Mouse (Mus musculus): ENCODE data around the gene Spats1.
"Not testable (repeated sequence)": the region's sequence is repeated elsewhere in the genome, so short reads cannot be mapped to it uniquely, and the experiment has no call there.

The Spats1 gene

DNA sequence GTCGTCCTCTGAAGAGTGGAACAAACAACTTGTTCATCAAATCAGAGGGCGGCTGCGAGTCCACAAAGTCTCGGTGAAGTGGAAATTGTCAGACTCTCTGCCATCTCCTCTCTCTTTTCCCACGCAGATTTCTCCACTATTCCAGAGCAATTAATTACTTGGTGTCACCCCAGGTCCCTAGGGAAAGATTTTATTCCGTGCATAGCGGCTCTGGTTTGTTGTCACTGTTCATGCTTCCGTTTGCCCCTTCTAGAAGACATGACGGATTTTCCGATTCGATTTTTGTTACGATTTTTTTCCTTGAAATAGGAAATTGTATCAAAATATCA, 41.0 kb downstream of the Spats1 start:
- no peak for DNase-seq

DNA sequence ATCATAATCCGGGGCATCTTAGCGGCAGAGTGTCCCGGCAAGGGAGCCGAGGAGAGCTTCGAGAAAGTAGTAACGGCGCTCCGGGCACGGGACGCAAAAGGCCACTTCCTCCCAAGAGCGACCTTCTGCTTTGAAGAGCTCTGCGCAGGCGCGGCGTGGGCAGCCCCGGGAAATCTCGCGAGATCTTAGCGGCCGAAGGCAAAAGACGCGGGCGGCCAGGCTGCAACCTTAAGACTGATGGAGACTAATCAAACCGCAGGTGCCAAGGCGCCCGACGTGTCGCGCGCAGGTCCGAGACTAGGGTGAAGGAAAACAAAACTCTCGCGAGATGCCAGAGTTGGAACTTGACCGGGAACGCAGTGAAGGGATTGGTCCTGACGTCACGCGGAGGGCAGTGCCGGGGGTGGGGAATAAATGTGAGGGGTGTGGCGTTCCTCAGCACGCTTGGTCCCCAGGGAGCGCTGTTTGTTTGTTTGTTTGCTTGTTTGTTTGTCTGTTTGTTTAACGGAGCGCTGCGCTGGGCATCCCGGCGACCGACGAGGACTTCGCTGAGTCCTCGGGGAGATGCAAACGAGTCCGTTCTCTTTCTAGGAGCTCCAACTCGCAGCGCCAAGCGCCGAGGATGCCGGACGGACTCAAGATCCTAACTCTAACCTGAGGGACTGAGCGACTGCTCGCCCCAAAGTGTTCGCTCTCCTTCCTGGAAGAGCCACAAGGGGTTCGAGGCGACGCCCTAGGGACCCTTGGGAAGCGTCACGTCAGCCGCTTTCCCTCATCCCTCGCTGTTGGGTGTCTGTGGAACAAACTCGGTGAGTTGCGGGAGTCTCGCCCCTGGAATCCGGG, 41.6 kb downstream of the Spats1 start, which contains the start of gene Cdc5l:
Cdc5l (minus strand) TSS at position 319 of the 843 bp plus-strand sequence.
- peak; percentile 99 for DNase-seq

DNA sequence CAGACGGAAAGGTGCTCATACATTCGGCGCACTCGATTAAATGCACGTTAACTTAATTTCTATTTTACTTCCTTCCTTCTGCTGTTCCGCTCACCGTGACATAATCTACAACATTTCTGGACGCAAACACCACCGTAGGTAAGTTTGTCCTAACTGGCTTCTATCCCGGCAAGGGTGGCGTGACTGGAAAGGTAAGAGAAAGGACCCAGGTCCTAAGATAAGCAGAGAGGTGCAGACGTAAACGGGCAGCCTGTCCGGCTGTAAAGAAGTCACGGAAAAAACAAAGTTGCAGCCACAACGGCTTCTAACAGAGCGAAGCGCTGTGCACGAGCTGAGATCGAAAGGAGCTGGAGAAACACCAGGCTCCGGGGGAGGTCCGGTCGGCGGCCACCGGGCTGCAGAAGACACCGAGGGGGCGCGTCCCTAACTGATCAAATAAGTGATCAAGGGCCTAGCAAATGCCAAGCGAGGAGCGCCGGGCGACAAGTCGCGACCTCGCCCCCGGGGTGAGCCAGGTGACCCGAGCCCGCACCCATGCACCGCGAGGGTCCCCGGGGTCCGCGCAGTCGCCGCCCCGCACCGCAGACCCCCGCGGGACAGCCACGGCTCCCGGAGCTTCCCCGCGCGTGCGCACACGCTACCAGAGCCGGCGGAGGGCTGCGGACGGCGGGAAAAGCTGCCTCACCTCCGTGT, 42.4 kb downstream of the Spats1 start:
- DNase-seq, result peak; percentile 29

DNA sequence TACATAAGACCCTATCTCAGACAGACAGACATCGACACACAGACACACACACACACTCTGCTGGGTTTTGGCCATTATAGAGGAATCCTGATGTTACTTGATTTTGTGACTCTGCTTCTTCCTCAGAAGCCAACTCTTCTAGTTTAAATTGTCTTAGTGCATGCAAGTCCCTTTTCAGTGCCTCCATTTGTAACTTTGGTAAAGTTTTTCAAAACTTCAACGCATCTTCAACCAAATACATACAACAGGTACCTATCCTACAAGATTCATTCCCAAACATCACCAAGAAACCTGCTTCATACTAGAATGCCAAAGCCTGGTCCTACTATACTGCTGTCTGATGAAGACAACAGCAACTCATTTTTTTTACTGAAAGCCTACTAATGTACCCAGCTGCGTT, 43.2 kb downstream of the Spats1 start:
- no peak for DNase-seq

DNA sequence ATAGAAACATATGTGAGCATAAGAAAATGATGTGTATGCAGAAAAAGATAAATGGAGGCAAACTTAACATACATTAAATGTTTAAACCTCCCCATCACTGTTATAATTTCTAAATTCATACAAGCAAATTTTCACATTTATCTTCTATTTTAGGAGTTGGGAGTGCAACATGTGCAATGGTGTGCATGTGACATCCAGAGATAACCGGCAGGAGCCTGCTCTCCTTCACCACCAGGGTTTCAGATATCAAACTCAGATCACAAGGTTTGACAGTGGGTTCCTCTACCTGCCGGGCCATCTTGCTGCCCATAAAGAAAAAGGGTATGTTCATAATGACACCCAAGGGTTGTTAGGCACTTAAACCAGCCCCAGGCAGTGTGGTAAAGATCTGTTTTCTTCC, 57.8 kb downstream of the Spats1 start:
- DNase-seq, result no peak

DNA sequence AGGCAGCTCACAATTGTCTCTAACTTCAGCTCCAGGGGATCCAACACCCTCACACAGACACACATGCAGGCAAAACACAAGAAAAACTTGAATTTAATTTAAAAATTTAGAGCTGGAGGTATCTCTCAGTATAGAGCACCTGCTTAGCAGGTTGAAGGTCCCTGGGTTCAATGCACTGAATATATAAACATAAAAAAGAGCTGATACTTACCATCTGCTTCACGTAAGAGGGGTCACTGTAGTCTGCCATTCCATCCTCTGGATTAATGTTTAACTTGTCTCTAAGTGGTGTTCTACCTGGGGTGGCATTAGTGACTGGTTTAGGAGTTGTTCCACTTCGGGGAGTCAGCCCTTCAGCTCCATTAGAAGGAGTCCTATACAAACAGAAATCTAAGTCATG, 63.6 kb downstream of the Spats1 start:
- DNase-seq, result not testable (repeated sequence)

DNA sequence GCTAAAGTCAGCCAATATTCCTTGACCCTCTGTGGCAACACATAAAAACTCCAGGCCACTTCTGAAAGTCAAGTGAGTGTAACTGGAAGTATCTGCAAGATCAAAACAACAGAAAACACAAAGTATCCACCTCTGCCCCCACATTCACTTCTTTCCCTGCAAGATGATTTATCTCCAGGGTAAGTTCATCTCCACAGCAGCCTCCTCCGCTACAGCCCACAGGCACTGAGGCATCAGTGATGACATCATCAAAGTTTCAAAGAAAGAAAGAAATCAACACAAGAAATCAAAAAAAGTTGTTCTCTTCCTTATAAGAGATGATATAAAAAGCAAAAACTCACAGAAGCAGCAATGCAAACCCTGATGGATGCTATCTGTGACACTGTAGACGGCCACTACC, 66.5 kb downstream of the Spats1 start:
- no peak for DNase-seq

DNA sequence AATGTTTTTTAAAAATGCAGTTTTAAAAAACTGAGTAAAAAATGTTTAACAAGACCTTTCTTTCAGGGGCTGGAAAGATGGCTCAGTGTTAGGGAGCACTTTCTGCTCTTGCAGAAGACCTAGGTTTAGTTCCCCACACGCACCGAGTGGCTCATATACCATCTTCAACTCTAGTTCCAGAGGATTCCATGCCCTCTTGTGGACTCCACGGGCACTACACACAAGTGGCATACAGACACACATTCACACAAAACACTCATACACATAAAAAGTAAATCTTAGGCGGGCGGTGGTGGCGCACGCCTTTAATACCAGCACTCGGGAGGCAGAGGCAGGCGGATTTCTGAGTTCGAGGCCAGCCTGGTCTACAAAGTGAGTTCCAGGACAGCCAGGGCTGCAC, 68.9 kb downstream of the Spats1 start:
- peak; percentile 11 for DNase-seq

DNA sequence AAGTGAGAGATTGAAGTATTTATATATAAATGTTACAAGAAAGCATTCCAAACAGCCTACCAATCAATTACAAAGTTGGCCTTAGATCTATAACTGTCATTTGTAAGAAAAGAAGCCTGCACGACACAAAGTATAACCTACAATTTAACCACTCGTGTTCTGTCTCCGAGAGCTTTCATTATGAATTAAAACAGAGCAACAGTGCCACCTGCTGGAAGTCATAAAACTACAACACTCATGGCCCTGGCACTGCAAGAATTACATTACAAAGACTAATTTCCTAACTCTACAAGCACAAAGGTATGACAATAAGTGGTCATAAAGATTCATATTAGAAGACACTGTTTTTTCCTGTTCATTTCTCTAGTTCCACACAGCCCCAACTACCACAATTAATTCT, 72.0 kb downstream of the Spats1 start:
- DNase-seq, result peak; percentile 66

DNA sequence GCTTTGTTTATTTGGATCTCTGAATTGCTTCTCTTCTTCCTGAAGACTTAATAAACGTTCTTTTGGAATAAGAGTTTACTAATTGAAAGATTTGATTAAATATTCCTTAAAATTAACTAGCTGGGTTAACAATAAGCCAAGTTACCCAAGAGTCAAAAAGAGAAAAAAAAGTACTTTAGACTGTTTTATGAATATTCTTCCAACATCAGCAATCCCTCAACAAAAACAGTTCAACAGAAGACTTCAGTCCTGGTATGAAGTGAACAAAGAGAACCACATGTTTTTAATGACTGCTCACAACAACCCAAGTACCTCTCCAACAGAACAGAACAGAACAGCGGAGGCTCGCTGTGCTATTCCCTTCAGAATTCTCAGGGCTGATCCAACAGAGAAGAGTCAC, 72.6 kb downstream of the Spats1 start:
- DNase-seq, result no peak

DNA sequence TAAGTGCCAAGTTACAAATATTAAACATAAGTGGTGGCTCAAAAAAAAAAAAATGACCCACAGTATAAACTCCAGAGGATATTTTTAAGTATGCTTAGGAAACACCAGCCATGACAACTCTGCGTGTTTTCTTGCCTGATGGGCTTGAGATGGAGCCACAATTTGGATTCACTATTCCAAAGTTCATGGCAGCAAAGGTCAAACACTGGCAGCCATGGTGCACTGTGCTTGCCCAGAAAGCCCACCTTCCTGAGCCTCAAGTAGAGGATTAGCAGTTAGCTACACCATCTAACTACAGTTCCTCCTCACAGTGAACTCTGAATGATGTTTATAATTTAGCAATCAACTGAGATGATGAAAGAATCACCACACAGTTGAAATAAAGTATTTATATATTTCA, 73.1 kb downstream of the Spats1 start:
- no peak for DNase-seq

DNA sequence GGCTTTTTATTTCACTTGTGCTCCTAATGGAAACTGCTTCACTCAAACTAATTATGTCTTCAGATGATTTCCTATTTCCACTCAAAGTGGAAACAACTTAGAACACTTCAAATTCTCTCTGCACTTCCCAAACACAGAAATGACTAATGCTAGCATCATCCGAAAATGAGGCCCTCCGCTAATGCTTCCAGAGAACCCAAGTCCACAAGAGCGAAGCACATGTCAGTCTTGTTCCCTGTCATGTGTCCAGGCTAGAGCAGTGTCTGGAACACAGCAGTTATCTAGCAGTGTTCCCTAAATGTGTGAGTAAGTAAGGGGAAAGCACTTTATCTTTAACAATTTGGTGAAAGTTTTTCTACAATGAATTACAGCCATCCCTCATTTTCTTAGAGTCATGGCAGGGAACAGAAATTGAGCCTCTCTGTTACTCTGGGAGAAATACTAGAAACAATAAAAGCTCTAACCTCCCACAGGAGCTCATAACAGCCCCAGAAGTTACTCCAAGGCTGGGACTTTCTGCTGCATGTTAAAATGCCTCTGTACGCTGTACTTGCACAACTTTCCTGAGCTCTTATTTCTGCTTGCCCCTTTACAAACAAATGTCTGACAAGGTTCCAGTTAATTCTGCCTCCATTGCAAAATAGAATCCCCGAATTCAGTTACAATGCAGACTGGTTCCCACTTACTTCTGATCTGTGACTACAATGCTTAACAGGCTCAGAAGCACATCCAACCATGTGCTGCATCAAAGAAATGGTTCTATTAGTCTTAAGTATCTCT, 73.9 kb downstream of the Spats1 start:
- DNase-seq, result no peak

DNA sequence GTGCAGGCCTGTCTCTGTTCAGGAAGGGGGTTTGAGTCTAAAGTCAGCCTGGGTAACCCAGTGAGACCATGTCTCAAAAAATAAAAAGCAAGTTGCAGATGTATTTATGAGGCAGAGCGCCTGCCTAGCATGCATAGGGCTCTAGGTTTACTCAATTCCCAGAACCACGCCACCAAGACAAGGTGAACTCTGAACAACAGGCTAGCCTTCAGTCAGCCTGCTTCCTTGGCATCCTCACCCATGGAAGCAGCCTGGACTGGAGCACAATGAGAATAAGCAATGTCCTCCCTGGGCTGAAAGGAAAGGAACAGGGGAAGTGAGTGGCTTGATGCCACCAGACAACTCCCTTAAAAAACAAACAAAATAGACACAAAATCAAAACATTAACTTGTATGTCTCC, 77.2 kb downstream of the Spats1 start:
- DNase-seq, result no peak

DNA sequence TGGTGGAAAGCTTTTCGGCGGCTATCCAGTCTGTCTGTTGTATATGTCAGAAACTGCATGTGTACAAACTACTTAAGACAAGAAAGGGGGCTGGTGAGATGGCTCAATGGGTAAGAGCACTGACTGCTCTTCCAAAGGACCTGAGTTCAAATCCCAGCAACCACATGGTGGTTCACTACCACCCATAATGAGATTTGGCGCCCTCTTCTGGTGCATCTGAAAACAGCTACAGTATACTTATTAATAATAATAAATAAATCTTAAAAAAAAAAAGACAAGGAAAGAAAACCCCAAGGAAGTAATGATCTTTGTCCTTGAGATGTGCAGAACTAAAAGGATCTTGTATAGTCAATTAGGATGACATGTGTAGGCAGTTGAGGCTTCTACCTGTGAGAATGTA, 77.7 kb downstream of the Spats1 start:
- DNase-seq, result peak; percentile 22

DNA sequence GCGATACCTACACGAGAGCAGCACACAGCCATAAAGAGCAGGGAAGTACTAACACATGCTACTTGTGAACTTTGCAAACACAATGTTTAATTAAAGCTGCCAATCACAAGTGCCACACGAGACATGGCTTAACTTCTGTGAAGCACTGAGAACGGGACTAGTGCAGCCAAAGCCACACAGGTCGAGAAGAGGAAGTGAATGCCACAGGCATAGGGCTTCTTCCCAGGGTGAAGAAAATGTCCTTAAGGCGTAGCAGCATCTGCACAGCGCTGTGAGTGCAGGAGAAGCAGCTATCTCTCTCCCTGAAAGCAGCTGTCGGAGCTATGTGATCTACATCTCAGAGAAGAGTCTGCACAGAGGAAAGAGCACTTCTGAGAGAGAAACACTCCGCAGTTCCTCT, 80.6 kb downstream of the Spats1 start:
- DNase-seq, result no peak

DNA sequence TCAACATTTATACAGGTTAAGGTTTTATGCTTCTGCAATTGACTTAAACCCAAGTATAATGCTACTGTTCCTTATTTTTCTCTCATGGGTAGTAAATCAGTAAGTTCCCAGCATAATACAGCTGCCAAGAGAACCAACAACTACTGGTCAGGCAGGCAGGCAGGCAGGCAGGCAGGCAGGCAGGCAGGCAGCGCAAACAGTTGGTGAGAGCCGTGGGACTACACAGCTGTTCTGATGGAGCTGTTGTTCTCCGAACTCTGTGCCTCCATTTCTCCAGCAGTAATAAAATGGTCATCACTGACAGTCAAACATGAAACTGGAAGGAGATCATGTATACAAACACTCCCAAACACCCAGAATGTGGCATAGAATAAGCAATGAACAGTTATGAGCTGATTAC, 81.5 kb downstream of the Spats1 start:
- no peak for DNase-seq
